Mouse (Mus musculus) ES-E14 (cell line): ENCODE results near the gene Pcdh8.

Source experiments
- CHD2 ChIP-seq: IDR thresholded peaks from 2 replicates; pipeline ENCODE4 v1.6.1; 2014; ENCODE audit warnings: mild to moderate bottlenecking, low read depth, low read length, inconsistent platforms
- HCFC1 ChIP-seq: IDR thresholded peaks from 2 replicates; pipeline ENCODE4 v1.6.1; 2012; ENCODE audit warnings: low read length, inconsistent platforms, borderline replicate concordance; ENCODE audit not compliant: insufficient read depth
- MAFK ChIP-seq: IDR thresholded peaks from 2 replicates; pipeline ENCODE4 v1.6.1; 2014; ENCODE audit warnings: mild to moderate bottlenecking, low read depth, low read length, inconsistent platforms; ENCODE audit not compliant: insufficient read depth
- ZC3H11A ChIP-seq: IDR thresholded peaks from 2 replicates; pipeline ENCODE4 v1.6.1; 2012; ENCODE audit warnings: low read depth, mild to moderate bottlenecking, inconsistent platforms, low read length, borderline replicate concordance
- ZNF384 ChIP-seq: IDR thresholded peaks from 2 replicates; pipeline ENCODE4 v1.6.1; 2012; ENCODE audit warnings: low read depth, low read length, inconsistent platforms

DNA sequence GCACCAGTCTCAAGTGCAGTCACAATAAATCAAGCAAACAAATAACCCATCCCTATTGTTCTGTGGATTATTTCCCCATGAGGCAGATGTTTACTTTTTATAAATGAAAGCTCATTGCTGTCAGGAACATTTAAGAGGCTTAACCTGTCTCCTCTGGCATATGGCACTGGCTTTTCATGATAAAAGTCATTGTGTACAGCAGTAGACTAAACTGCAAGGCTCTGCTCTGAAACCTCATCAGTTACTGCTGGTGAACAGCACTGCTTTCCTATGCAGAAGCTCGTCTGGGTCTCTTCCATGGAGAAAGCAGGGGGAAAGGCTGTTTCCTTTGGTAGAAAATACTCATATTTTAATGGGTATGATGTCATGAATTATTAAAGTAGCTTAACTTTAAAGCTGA lies 43.0 kb upstream of the Pcdh8 start:
- TF ChIP-seq MAFK = no peak
- TF ChIP-seq ZC3H11A = no peak
- TF ChIP-seq ZNF384 = no peak
- no peak for TF ChIP-seq HCFC1
- no peak for TF ChIP-seq CHD2
